Mouse (Mus musculus) regulatory T cell (primary cell): ENCODE results near the gene Cxcl9.

Experiments
- in situ Hi-C: fragments of 300-600 bp; cut with MboI, MseI; formaldehyde crosslinking; loops from one replicate; pipeline ENCODE4 v1.15.1; 2025; ENCODE audit warnings: high pct_unique_total_duplicates

Cxcl9 gene

GRCm38 (mm10) chr5:92278942-92279537 is 48.8 kb downstream of the Cxcl9 start:
- in situ Hi-C loops: no loop called here

GRCm38 (mm10) chr5:92277437-92278394 is 50.2 kb downstream of the Cxcl9 start, which contains the start of gene Naaa:
Naaa (minus strand) TSS chr5:92278170.
- in situ Hi-C loops: no loop called here
